Mouse (Mus musculus): ENCODE data around the gene Fgd2. TPM values are rescaled to one million over a fixed set of nuclear protein-coding genes. Genes with fewer than 3 reads are reported as not detected.

The Fgd2 gene
- polyA plus RNA-seq, 1 experiment from 2014 or later: 7.7 TPM

- no peak overlapping the region for H3K9ac ChIP-seq (ENCODE audit: low read depth, low read length)
- H3K9me3 ChIP-seq (replicated peaks; ENCODE audit: control insufficient read depth, low read length): no peaks in the 10 kb centered on the region
- H3K4me1 ChIP-seq (ENCODE audit: control insufficient read depth, low read depth, low read length): peaks cover 4% of the 10 kb centered on the region
- H3K4me2 ChIP-seq (ENCODE audit: low read depth, low read length): no peak overlapping the region
- H3K4me3 ChIP-seq (ENCODE audit: low read depth, low read length): no peak overlapping the region
- no peak overlapping the region for H3K27ac ChIP-seq (ENCODE audit: low read length)
- 58% methylated on average over 5 of the region's 5 CpGs for WGBS (ENCODE audit: insufficient replicate concordance)
- no peak for ATAC-seq (ENCODE audit: low read depth)
- H3K27me3 ChIP-seq (ENCODE audit: control insufficient read depth, insufficient read depth, low read depth, low read length): no peaks in the 10 kb centered on the region
- H3K36me3 ChIP-seq (ENCODE audit: control insufficient read depth, insufficient read depth): no peaks in the 10 kb centered on the region
Measured at GRCm38 (mm10) chr17:29355461-29355840, 5.3 kb upstream of the Fgd2 start.

- 0 out of 2 replicates have a peak overlapping the region, but pooled peaks have one; percentile 5 for H3K9ac ChIP-seq (ENCODE audit: low read depth, low read length)
- WGBS (ENCODE audit: insufficient replicate concordance): 53% methylated on average over 17 of the region's 17 CpGs
- H3K9me3 ChIP-seq (replicated peaks; ENCODE audit: control insufficient read depth, low read length): no peaks in the 10 kb centered on the region
- peaks cover 4% of the 10 kb centered on the region for H3K4me1 ChIP-seq (ENCODE audit: control insufficient read depth, low read depth, low read length)
- no peak for ATAC-seq (ENCODE audit: low read depth)
- no peak overlapping the region for H3K4me3 ChIP-seq (ENCODE audit: low read depth, low read length)
- H3K36me3 ChIP-seq (ENCODE audit: control insufficient read depth, insufficient read depth): no peaks in the 10 kb centered on the region
- H3K27ac ChIP-seq (ENCODE audit: low read length): peak overlapping the region; percentile 61
- H3K4me2 ChIP-seq (ENCODE audit: low read depth, low read length): peak overlapping the region; percentile 55
- H3K27me3 ChIP-seq (ENCODE audit: control insufficient read depth, insufficient read depth, low read depth, low read length): no peaks in the 10 kb centered on the region
Measured at GRCm38 (mm10) chr17:29355841-29356478, 4.8 kb upstream of the Fgd2 start.

- peak; percentile 76 for ATAC-seq (ENCODE audit: low read depth)
Measured at GRCm38 (mm10) chr17:29356479-29356856, 4.2 kb upstream of the Fgd2 start.

GRCm38 (mm10) chr17:29356882-29357281, 3.8 kb upstream of the Fgd2 start:
- H3K27ac ChIP-seq (ENCODE audit: low read length): peak overlapping the region; percentile 30; the same call in 1 of the 2 replicates
- H3K36me3 ChIP-seq (ENCODE audit: control insufficient read depth, insufficient read depth): no peaks in the 10 kb centered on the region
- H3K27me3 ChIP-seq (ENCODE audit: control insufficient read depth, insufficient read depth, low read depth, low read length): no peaks in the 10 kb centered on the region
- H3K9me3 ChIP-seq (replicated peaks; ENCODE audit: control insufficient read depth, low read length): no peaks in the 10 kb centered on the region
- H3K4me2 ChIP-seq (ENCODE audit: low read depth, low read length): peak overlapping the region; percentile 55
- 0 out of 2 replicates have a peak overlapping the region, but pooled peaks have one; percentile 6 for H3K4me3 ChIP-seq (ENCODE audit: low read depth, low read length)
- ATAC-seq (ENCODE audit: low read depth): no peak
- no peak overlapping the region for H3K9ac ChIP-seq (ENCODE audit: low read depth, low read length)
- WGBS (ENCODE audit: insufficient replicate concordance): 20% methylated on average over 9 of the region's 9 CpGs
- H3K4me1 ChIP-seq (ENCODE audit: control insufficient read depth, low read depth, low read length): peaks cover 4% of the 10 kb centered on the region

More at GRCm38 (mm10) chr17:29356479-29356856, 4.2 kb upstream of the Fgd2 start:
- 15% methylated on average over 11 of the region's 11 CpGs for WGBS (ENCODE audit: insufficient replicate concordance)
- Histone ChIP-seq H3K9me3 (replicated peaks; ENCODE audit: control insufficient read depth, low read length) (no peaks in the 10 kb centered on the region), H3K36me3 (ENCODE audit: control insufficient read depth, insufficient read depth) (no peaks in the 10 kb centered on the region), H3K4me1 (ENCODE audit: control insufficient read depth, low read depth, low read length) (peaks cover 4% of the 10 kb centered on the region), H3K4me2 (ENCODE audit: low read depth, low read length) (peak overlapping the region; percentile 55), H3K4me3 (ENCODE audit: low read depth, low read length) (0 out of 2 replicates have a peak overlapping the region, but pooled peaks have one; percentile 6), H3K27me3 (ENCODE audit: control insufficient read depth, insufficient read depth, low read depth, low read length) (no peaks in the 10 kb centered on the region), H3K9ac (ENCODE audit: low read depth, low read length) (no peak overlapping the region), H3K27ac (ENCODE audit: low read length) (peak overlapping the region; percentile 61)

- H3K4me3 ChIP-seq (ENCODE audit: low read depth, low read length): no peak overlapping the region
- H3K4me1 ChIP-seq (ENCODE audit: control insufficient read depth, low read depth, low read length): peaks cover 4% of the 10 kb centered on the region
- H3K36me3 ChIP-seq (ENCODE audit: control insufficient read depth, insufficient read depth): no peaks in the 10 kb centered on the region
- H3K27ac ChIP-seq (ENCODE audit: low read length): no peak overlapping the region
- WGBS (ENCODE audit: insufficient replicate concordance): 48% methylated on average over 3 of the region's 3 CpGs
- H3K4me2 ChIP-seq (ENCODE audit: low read depth, low read length): no peak overlapping the region
- H3K27me3 ChIP-seq (ENCODE audit: control insufficient read depth, insufficient read depth, low read depth, low read length): no peaks in the 10 kb centered on the region
- H3K9me3 ChIP-seq (replicated peaks; ENCODE audit: control insufficient read depth, low read length): no peaks in the 10 kb centered on the region
- ATAC-seq (ENCODE audit: low read depth): no peak
- H3K9ac ChIP-seq (ENCODE audit: low read depth, low read length): no peak overlapping the region
Measured at GRCm38 (mm10) chr17:29358928-29359327, 1.8 kb upstream of the Fgd2 start.

- peak overlapping the region; percentile 41; the same call in 1 of the 2 replicates for H3K27ac ChIP-seq (ENCODE audit: low read length)
- H3K27me3 ChIP-seq (ENCODE audit: control insufficient read depth, insufficient read depth, low read depth, low read length): no peaks in the 10 kb centered on the region
- H3K9ac ChIP-seq (ENCODE audit: low read depth, low read length): no peak overlapping the region
- no peak overlapping the region for H3K4me2 ChIP-seq (ENCODE audit: low read depth, low read length)
- ATAC-seq (ENCODE audit: low read depth): no peak
- H3K4me3 ChIP-seq (ENCODE audit: low read depth, low read length): 0 out of 2 replicates have a peak overlapping the region, but pooled peaks have one; percentile 6
- 34% methylated on average over 8 of the region's 8 CpGs for WGBS (ENCODE audit: insufficient replicate concordance)
- H3K36me3 ChIP-seq (ENCODE audit: control insufficient read depth, insufficient read depth): no peaks in the 10 kb centered on the region
- H3K4me1 ChIP-seq (ENCODE audit: control insufficient read depth, low read depth, low read length): no peaks in the 10 kb centered on the region; the same call in 1 of the 2 replicates
- H3K9me3 ChIP-seq (replicated peaks; ENCODE audit: control insufficient read depth, low read length): no peaks in the 10 kb centered on the region
Measured at GRCm38 (mm10) chr17:29361982-29362691, 1.4 kb downstream of the Fgd2 start.

GRCm38 (mm10) chr17:29363109-29363508, 2.4 kb downstream of the Fgd2 start:
- no peaks in the 10 kb centered on the region for H3K36me3 ChIP-seq (ENCODE audit: control insufficient read depth, insufficient read depth)
- H3K4me1 ChIP-seq (ENCODE audit: control insufficient read depth, low read depth, low read length): no peaks in the 10 kb centered on the region; the same call in 1 of the 2 replicates
- H3K27me3 ChIP-seq (ENCODE audit: control insufficient read depth, insufficient read depth, low read depth, low read length): no peaks in the 10 kb centered on the region
- WGBS (ENCODE audit: insufficient replicate concordance): 63% methylated on average over 8 of the region's 8 CpGs
- H3K9me3 ChIP-seq (replicated peaks; ENCODE audit: control insufficient read depth, low read length): no peaks in the 10 kb centered on the region
- no peak for ATAC-seq (ENCODE audit: low read depth)
- H3K4me3 ChIP-seq (ENCODE audit: low read depth, low read length): no peak overlapping the region
- H3K27ac ChIP-seq (ENCODE audit: low read length): no peak overlapping the region
- H3K9ac ChIP-seq (ENCODE audit: low read depth, low read length): no peak overlapping the region
- no peak overlapping the region for H3K4me2 ChIP-seq (ENCODE audit: low read depth, low read length)

GRCm38 (mm10) chr17:29365105-29365621, 4.4 kb downstream of the Fgd2 start:
- Histone ChIP-seq H3K4me3 (ENCODE audit: low read depth, low read length) (no peak overlapping the region), H3K36me3 (ENCODE audit: control insufficient read depth, insufficient read depth) (no peaks in the 10 kb centered on the region), H3K4me1 (ENCODE audit: control insufficient read depth, low read depth, low read length) (no peaks in the 10 kb centered on the region; the same call in 1 of the 2 replicates), H3K9me3 (replicated peaks; ENCODE audit: control insufficient read depth, low read length) (no peaks in the 10 kb centered on the region), H3K27me3 (ENCODE audit: control insufficient read depth, insufficient read depth, low read depth, low read length) (no peaks in the 10 kb centered on the region), H3K4me2 (ENCODE audit: low read depth, low read length) (no peak overlapping the region), H3K27ac (ENCODE audit: low read length) (no peak overlapping the region), H3K9ac (ENCODE audit: low read depth, low read length) (no peak overlapping the region)
- no peak for ATAC-seq (ENCODE audit: low read depth)
- 63% methylated on average over 13 of the region's 13 CpGs for WGBS (ENCODE audit: insufficient replicate concordance)

GRCm38 (mm10) chr17:29368726-29369125, 8.0 kb downstream of the Fgd2 start:
- Histone ChIP-seq H3K9ac (ENCODE audit: low read depth, low read length) (no peak overlapping the region), H3K27ac (ENCODE audit: low read length) (no peak overlapping the region), H3K27me3 (ENCODE audit: control insufficient read depth, insufficient read depth, low read depth, low read length) (no peaks in the 10 kb centered on the region), H3K4me1 (ENCODE audit: control insufficient read depth, low read depth, low read length) (no peaks in the 10 kb centered on the region), H3K9me3 (replicated peaks; ENCODE audit: control insufficient read depth, low read length) (no peaks in the 10 kb centered on the region), H3K36me3 (ENCODE audit: control insufficient read depth, insufficient read depth) (no peaks in the 10 kb centered on the region), H3K4me3 (ENCODE audit: low read depth, low read length) (no peak overlapping the region), H3K4me2 (ENCODE audit: low read depth, low read length) (no peak overlapping the region)
- ATAC-seq (ENCODE audit: low read depth): no peak
- WGBS (ENCODE audit: insufficient replicate concordance): 53% methylated on average over 7 of the region's 7 CpGs

Data from liver, embryonic 16.5 days (tissue).